Comparison of ENCODE assay signal across 23 mouse cellular contexts in genomic region chr16:46548207-46548606, GRCm38 (mm10). TPM values are rescaled to one million over a fixed set of nuclear protein-coding genes. Genes with fewer than 3 reads are reported as not detected.
DNase-seq lines count a peak whose midpoint lies in the region; ATAC-seq and TF ChIP-seq lines count a peak whose summit lies in the region.
"Had no signal": no experiment of that assay in that cellular context is flagged by ENCODE, and none has a peak within 500 bp of the region (broad histone marks: within the 10 kb centered on the region; RNA-seq: fewer than 3 reads in every experiment).

No protein-coding gene starts in this region.

- no peaks in the 10 kb centered on the region for H3K36me3 ChIP-seq in forebrain, embryonic 12.5 days (replicated peaks)
- H3K36me3 ChIP-seq in forebrain, postnatal 0 days (ENCODE audit: insufficient read depth), result no peaks in the 10 kb centered on the region
- no peaks in the 10 kb centered on the region for H3K36me3 ChIP-seq in neural tube, embryonic 11.5 days (ENCODE audit: control insufficient read depth, insufficient read depth, low read length)
- no peaks in the 10 kb centered on the region for H3K36me3 ChIP-seq in neural tube, embryonic 15.5 days
- H3K36me3 ChIP-seq: limb, embryonic 10.5 days had no signal

- ATAC-seq in forebrain, embryonic 12.5 days (ENCODE audit: low FRiP score), result peak; percentile 88; the same call in 1 of the 2 replicates
- no peak for ATAC-seq in forebrain, postnatal 0 days
- ATAC-seq in neural tube, embryonic 11.5 days (ENCODE audit: insufficient read depth, low FRiP score, low TSS enrichment), result peak; percentile 53
- ATAC-seq in neural tube, embryonic 15.5 days (ENCODE audit: low FRiP score), result no peak
- ATAC-seq: liver, postnatal 0 days had no signal

- no peak for DNase-seq in forebrain, postnatal 0 days
- peak; percentile 10 for DNase-seq in neural tube, embryonic 11.5 days (ENCODE audit: low spot score)
- peak; percentile 78 for DNase-seq in embryo, embryonic 10 days (ENCODE audit: low spot score)
- peak; percentile 54 for DNase-seq in mesoderm, embryonic 11.5 days (ENCODE audit: low read depth, low spot score)
- no peak for DNase-seq in left cerebral cortex, adult 8-10 months (ENCODE audit: low spot score in 2 of 2)
- no peak for DNase-seq in left cerebral cortex, adult 18-20 months (ENCODE audit: low spot score in 2 of 2)
- DNase-seq: adrenal gland, adult 8-10 months; cerebellum, postnatal 10 days; gastrocnemius, postnatal 10 days; heart, adult 18-20 months; heart, postnatal 4 days; kidney, adult 9 months; kidney, postnatal 36 days; liver, postnatal 0 days; lung, postnatal 10 days; right cerebral cortex, adult 18-20 months; thymus, postnatal 36 days had no signal

- H3K9me3 ChIP-seq in forebrain, embryonic 12.5 days, result no peaks in the 10 kb centered on the region
- H3K9me3 ChIP-seq in forebrain, postnatal 0 days (ENCODE audit: low read length), result no peaks in the 10 kb centered on the region
- no peaks in the 10 kb centered on the region for H3K9me3 ChIP-seq in neural tube, embryonic 11.5 days (ENCODE audit: control insufficient read depth, low read length)
- H3K9me3 ChIP-seq in neural tube, embryonic 15.5 days (replicated peaks), result no peaks in the 10 kb centered on the region
- H3K9me3 ChIP-seq: limb, embryonic 10.5 days had no signal

- no peak overlapping the region for H3K27ac ChIP-seq in forebrain, embryonic 12.5 days
- no peak overlapping the region for H3K27ac ChIP-seq in forebrain, postnatal 0 days (ENCODE audit: low read depth, low read length)
- H3K27ac ChIP-seq in neural tube, embryonic 11.5 days (ENCODE audit: low read depth, low read length), result no peak overlapping the region
- H3K27ac ChIP-seq in neural tube, embryonic 15.5 days (replicated peaks), result no peak overlapping the region
- H3K27ac ChIP-seq: left cerebral cortex, adult 2 months; limb, embryonic 10.5 days had no signal

- H3K4me1 ChIP-seq in forebrain, embryonic 12.5 days, result peaks cover 9% of the 10 kb centered on the region
- no peaks in the 10 kb centered on the region for H3K4me1 ChIP-seq in forebrain, postnatal 0 days (ENCODE audit: insufficient read depth)
- 0 out of 2 replicates have a peak, but pooled peaks cover 2% of the 10 kb centered on the region for H3K4me1 ChIP-seq in neural tube, embryonic 11.5 days (ENCODE audit: control insufficient read depth, insufficient read depth, low read length)
- no peaks in the 10 kb centered on the region for H3K4me1 ChIP-seq in neural tube, embryonic 15.5 days
- H3K4me1 ChIP-seq: limb, embryonic 10.5 days had no signal

- no peak overlapping the region for H3K4me3 ChIP-seq in forebrain, embryonic 12.5 days (replicated peaks)
- no peak overlapping the region for H3K4me3 ChIP-seq in forebrain, postnatal 0 days (ENCODE audit: low read depth, low read length)
- no peak overlapping the region for H3K4me3 ChIP-seq in neural tube, embryonic 11.5 days (ENCODE audit: low read depth, low read length)
- no peak overlapping the region for H3K4me3 ChIP-seq in neural tube, embryonic 15.5 days (replicated peaks)
- H3K4me3 ChIP-seq: erythroblast, embryonic 14.5 days; left cerebral cortex, adult 2 months; limb, embryonic 10.5 days had no signal

- H3K4me2 ChIP-seq in forebrain, embryonic 12.5 days, result no peak overlapping the region
- no peak overlapping the region for H3K4me2 ChIP-seq in forebrain, postnatal 0 days (ENCODE audit: low read depth)
- no peak overlapping the region for H3K4me2 ChIP-seq in neural tube, embryonic 11.5 days (ENCODE audit: low read depth)
- H3K4me2 ChIP-seq in neural tube, embryonic 15.5 days, result no peak overlapping the region

- no peak for TF ChIP-seq CTCF in forebrain, postnatal 0 days (IDR thresholded peaks at IDR 0.05; ENCODE audit: low read depth)

- H3K27me3 ChIP-seq in forebrain, embryonic 12.5 days, result no peaks in the 10 kb centered on the region
- H3K27me3 ChIP-seq in forebrain, postnatal 0 days (ENCODE audit: insufficient read depth, low read length), result no peaks in the 10 kb centered on the region
- H3K27me3 ChIP-seq in neural tube, embryonic 11.5 days (ENCODE audit: control insufficient read depth, insufficient read depth, low read length), result no peaks in the 10 kb centered on the region
- H3K27me3 ChIP-seq in neural tube, embryonic 15.5 days (replicated peaks), result no peaks in the 10 kb centered on the region
- H3K27me3 ChIP-seq: CH12.LX had no signal

- 13% methylated on average over 1 of the region's 1 CpGs for WGBS in forebrain, embryonic 12.5 days
- 20% methylated on average over 1 of the region's 1 CpGs for WGBS in forebrain, postnatal 0 days
- 33% methylated on average over 1 of the region's 1 CpGs for WGBS in neural tube, embryonic 11.5 days
- 24% methylated on average over 1 of the region's 1 CpGs for WGBS in neural tube, embryonic 15.5 days

- H3K9ac ChIP-seq in forebrain, embryonic 12.5 days, result no peak overlapping the region
- no peak overlapping the region for H3K9ac ChIP-seq in forebrain, postnatal 0 days
- H3K9ac ChIP-seq in neural tube, embryonic 11.5 days (ENCODE audit: low read length), result no peak overlapping the region
- H3K9ac ChIP-seq in neural tube, embryonic 15.5 days (replicated peaks), result no peak overlapping the region
- H3K9ac ChIP-seq: liver, postnatal 0 days had no signal

RNA-seq across cellular contexts. Expression of gene Nectin3, which starts 49.9 kb away (rescaled TPM):
- polyA plus RNA-seq in forebrain, embryonic 12.5 days (2016; fragmentation: Nextera tagmentation; extraction: Ambion mirVana), result 53.9 and 61.1 TPM in 2 replicates
- 64.1 and 75.4 TPM in 2 replicates for total RNA-seq in forebrain, postnatal 0 days (2014; rRNA removed)
- polyA plus RNA-seq in forebrain, postnatal 0 days (2015; fragmentation: Nextera tagmentation; extraction: Ambion mirVana), result 31.9 and 34.8 TPM in 2 replicates
- 40.5 and 43.4 TPM in 2 replicates for polyA plus RNA-seq in neural tube, embryonic 11.5 days (2014; fragmentation: Nextera tagmentation; extraction: Ambion mirVana)
- polyA plus RNA-seq in neural tube, embryonic 15.5 days (2015; fragmentation: Nextera tagmentation; extraction: Ambion mirVana), result 24.7 and 28.9 TPM in 2 replicates
- total RNA-seq in left cerebral cortex, adult 8-10 months (2022), result 10 to 100 TPM; 35.6 to 47.8 (median 38.9) TPM
- 10 to 100 TPM; 37.9 to 42.2 TPM for total RNA-seq in left cerebral cortex, adult 18-20 months (2021)
- total RNA-seq: CH12.LX had no signal
- polyA plus RNA-seq: erythroblast, embryonic 14.5 days had no signal

Comparison
In these comparisons a context has a peak if more than half of its experiments do, and no peak if none do; other contexts are left out.
1. ATAC-seq: peak in forebrain, embryonic 12.5 days (single experiment) and neural tube, embryonic 11.5 days (single experiment); none in forebrain, postnatal 0 days (single experiment) and neural tube, embryonic 15.5 days (single experiment).
2. DNase-seq: peak in neural tube, embryonic 11.5 days (single experiment), embryo, embryonic 10 days (single experiment) and mesoderm, embryonic 11.5 days (single experiment); none in forebrain, postnatal 0 days (single experiment), left cerebral cortex, adult 8-10 months (0 of 2) and left cerebral cortex, adult 18-20 months (0 of 2).